Mouse (Mus musculus): ENCODE measurements around the gene Tmem178b. TPM values are rescaled to one million over a fixed set of nuclear protein-coding genes. Genes with fewer than 3 reads are reported as not detected.

Tmem178b gene
- total and polyA plus RNA-seq, 3 experiments = 0.51 to 1.3 (median 0.94) TPM

DNA sequence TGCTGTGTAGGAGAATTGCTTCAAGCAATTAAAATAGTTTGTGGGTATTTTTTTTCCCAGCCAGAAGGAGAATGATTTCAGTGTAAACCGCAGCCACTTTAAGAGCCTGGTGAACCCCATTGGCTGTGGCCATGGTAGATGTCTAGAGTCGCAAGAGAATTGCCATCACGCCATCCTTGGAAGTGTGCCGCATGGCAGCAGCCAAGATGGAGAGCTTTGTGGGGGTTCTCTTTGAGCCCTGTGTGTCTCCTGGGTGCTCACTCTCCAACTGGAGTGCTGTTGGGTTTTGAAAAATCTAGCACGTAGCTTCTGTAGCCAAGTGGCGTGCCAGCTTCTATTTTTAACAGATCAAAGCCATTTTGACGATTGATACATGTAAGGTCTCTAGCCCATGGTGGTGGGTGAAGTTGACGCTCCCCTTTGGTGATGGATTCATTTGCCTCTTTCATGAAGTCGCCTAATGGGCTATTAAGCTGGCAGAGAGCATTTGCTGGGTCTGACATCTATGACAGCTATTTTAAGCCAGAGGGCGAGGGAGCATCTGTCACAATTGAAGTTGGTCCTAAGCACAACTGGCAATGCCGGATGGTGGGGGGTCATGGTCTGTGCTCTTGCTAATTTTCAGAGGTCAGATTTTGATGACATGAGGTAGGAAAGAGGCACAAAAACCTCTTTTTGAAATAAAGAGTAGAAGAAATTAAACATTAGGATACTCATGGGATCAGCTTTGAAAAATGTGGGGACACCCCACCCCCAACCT lies 133.1 kb downstream of the Tmem178b start:
- no peak for DNase-seq
- H3K27ac ChIP-seq = no peak overlapping the region
- no peaks in the 10 kb centered on the region for H3K36me3 ChIP-seq (ENCODE audit: control insufficient read depth, insufficient read depth, low read length)
- no peaks in the 10 kb centered on the region for H3K79me2 ChIP-seq (replicated peaks; ENCODE audit: control insufficient read depth, insufficient read depth, low read length)
- WGBS = 77% methylated on average over 11 of the region's 11 CpGs
- intact Hi-C loops (cut with DNase I) = no loop called here
- H3K4me1 ChIP-seq (ENCODE audit: control insufficient read depth, insufficient read depth, low read length) = no peaks in the 10 kb centered on the region
- no peak for TF ChIP-seq CTCF (IDR thresholded peaks at IDR 0.05)
- TF ChIP-seq POLR2A (IDR thresholded peaks at IDR 0.05; ENCODE audit: insufficient read depth, low read depth, low read length) = no peak
- no peak for TF ChIP-seq EP300 (IDR thresholded peaks at IDR 0.05; ENCODE audit: insufficient read depth, low read depth, low read length)
- H3K4me3 ChIP-seq = no peak overlapping the region
- H3K27me3 ChIP-seq (ENCODE audit: control insufficient read depth, insufficient read depth, low read length) = no peaks in the 10 kb centered on the region
- no peak overlapping the region for H3K9ac ChIP-seq (ENCODE audit: low read depth, low read length)

DNA sequence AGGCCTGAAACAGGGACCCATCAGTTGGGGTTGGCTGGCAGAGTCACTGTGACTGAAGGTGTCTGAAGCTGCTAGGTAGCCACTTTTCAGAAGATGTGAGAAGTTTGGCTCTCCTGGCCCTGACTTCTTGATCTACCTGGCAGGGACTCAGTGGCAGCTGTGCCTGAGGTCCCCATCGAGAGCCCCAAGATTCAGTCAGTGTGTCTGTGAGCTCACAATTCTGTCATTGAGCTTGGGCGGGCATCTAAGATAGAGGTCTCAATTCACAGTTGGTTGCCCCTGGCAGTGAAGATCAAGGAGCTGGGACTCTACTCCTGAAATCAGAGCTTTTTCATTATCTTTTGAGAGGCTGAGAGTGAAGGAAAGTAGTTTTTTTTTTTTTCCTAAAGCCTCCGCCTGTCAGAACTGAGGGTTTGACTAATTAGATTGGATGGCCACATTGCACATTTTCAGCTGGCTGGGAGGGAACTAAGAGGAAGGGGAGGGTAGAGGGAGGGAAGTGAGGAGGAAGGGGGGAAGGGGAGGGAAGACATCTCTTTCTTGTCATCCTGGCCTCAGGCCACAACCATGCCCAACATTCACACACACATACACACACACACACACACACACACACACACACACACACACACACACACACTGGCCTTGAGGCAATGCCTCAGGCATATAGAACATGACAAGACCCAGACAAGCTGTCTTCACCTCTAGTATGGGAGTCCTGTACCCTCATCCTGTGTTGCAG lies 135.3 kb downstream of the Tmem178b start:
- intact Hi-C loops (cut with DNase I) = no loop called here
- H3K27ac ChIP-seq = no peak overlapping the region
- WGBS = 49% methylated on average over 3 of the region's 3 CpGs

DNA sequence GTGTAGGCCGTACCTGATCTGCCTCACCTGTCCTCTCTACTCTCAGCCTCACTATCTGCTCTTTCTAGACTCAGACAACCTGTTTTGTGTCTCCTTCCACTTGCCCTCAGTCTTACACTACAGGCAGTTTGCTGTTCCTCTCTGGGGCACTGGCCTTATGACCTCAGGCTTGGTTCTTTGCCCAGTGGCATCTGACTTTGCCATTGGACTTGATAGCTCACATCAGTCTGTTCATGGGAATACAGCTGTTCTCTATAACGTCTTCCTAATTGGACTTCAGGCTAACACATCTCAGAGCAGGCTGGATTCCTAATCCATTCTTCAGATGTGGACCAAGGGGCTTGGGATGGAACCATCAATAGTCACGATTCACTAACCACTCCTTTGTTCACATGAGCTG lies 136.6 kb downstream of the Tmem178b start:
- no peak overlapping the region for H3K27ac ChIP-seq
- H3K79me2 ChIP-seq (replicated peaks; ENCODE audit: control insufficient read depth, insufficient read depth, low read length) = no peaks in the 10 kb centered on the region
- intact Hi-C loops (cut with DNase I) = no loop called here
- no peak for DNase-seq
- H3K36me3 ChIP-seq (ENCODE audit: control insufficient read depth, insufficient read depth, low read length) = no peaks in the 10 kb centered on the region
- no peaks in the 10 kb centered on the region for H3K4me1 ChIP-seq (ENCODE audit: control insufficient read depth, insufficient read depth, low read length)
- H3K9ac ChIP-seq (ENCODE audit: low read depth, low read length) = no peak overlapping the region
- WGBS = 56% methylated on average over 3 of the region's 3 CpGs
- no peak overlapping the region for H3K4me3 ChIP-seq
- TF ChIP-seq EP300 (IDR thresholded peaks at IDR 0.05; ENCODE audit: insufficient read depth, low read depth, low read length) (no peak), POLR2A (IDR thresholded peaks at IDR 0.05; ENCODE audit: insufficient read depth, low read depth, low read length) (no peak), CTCF (IDR thresholded peaks at IDR 0.05) (no peak)
- no peaks in the 10 kb centered on the region for H3K27me3 ChIP-seq (ENCODE audit: control insufficient read depth, insufficient read depth, low read length)

More for the DNA sequence above, 135.3 kb downstream of the Tmem178b start:
- TF ChIP-seq POLR2A (IDR thresholded peaks at IDR 0.05; ENCODE audit: insufficient read depth, low read depth, low read length) = no peak
- no peak for TF ChIP-seq EP300 (IDR thresholded peaks at IDR 0.05; ENCODE audit: insufficient read depth, low read depth, low read length)
- no peak for TF ChIP-seq CTCF (IDR thresholded peaks at IDR 0.05)
- Histone ChIP-seq H3K9ac (ENCODE audit: low read depth, low read length) (no peak overlapping the region), H3K27me3 (ENCODE audit: control insufficient read depth, insufficient read depth, low read length) (no peaks in the 10 kb centered on the region), H3K36me3 (ENCODE audit: control insufficient read depth, insufficient read depth, low read length) (no peaks in the 10 kb centered on the region), H3K4me1 (ENCODE audit: control insufficient read depth, insufficient read depth, low read length) (no peaks in the 10 kb centered on the region), H3K79me2 (replicated peaks; ENCODE audit: control insufficient read depth, insufficient read depth, low read length) (no peaks in the 10 kb centered on the region), H3K4me3 (no peak overlapping the region)
- DNase-seq = no peak

DNA sequence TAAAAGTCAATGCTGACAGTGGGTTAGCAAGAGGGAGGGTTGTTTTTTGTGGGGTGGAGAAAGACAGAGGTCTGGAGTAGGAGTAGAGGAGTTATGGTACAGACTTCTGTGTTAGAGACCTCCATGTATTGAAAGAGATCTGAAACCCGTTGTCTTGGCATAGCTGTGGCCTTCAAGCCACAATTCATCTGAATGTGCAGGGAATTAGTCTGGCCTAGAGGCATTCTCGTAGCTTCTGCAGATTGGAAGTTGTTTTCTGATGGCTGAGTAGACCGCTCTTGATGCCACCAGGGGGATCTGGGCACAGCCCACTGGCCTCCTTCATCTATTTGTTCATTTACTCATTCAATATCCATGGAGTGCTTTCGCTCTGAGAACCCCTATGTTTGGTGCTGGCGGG lies 138.0 kb downstream of the Tmem178b start:
- no peaks in the 10 kb centered on the region for H3K27me3 ChIP-seq (ENCODE audit: control insufficient read depth, insufficient read depth, low read length)
- 72% methylated on average over 5 of the region's 5 CpGs for WGBS
- TF ChIP-seq CTCF (IDR thresholded peaks at IDR 0.05) (no peak), POLR2A (IDR thresholded peaks at IDR 0.05; ENCODE audit: insufficient read depth, low read depth, low read length) (no peak)
- no peak overlapping the region for H3K4me3 ChIP-seq
- intact Hi-C loops (cut with DNase I) = no loop called here
- no peaks in the 10 kb centered on the region for H3K4me1 ChIP-seq (ENCODE audit: control insufficient read depth, insufficient read depth, low read length)
- no peaks in the 10 kb centered on the region for H3K36me3 ChIP-seq (ENCODE audit: control insufficient read depth, insufficient read depth, low read length)
- no peak for DNase-seq
- no peaks in the 10 kb centered on the region for H3K79me2 ChIP-seq (replicated peaks; ENCODE audit: control insufficient read depth, insufficient read depth, low read length)
- no peak overlapping the region for H3K27ac ChIP-seq
- no peak overlapping the region for H3K9ac ChIP-seq (ENCODE audit: low read depth, low read length)

DNA sequence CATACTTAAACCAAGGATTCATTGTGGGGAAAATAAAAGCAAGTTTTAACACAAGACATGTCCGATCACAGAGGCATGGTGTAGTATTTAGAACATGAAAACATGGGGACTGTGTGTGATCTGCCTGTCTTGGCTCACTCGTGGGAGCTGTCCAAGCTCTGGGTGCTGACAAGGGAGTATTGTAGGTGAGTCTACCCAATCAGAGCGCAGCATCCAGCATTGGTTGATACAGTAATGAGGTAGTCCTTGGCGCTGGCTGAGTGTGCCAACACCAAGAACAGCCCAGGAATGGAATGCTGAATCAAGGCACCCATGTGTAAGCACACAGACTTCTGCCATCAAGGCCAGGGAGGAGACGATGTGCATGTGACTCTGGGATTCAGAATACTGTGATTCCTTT lies 138.5 kb downstream of the Tmem178b start:
- no peak overlapping the region for H3K9ac ChIP-seq (ENCODE audit: low read depth, low read length)
- H3K4me3 ChIP-seq = no peak overlapping the region
- 50% methylated on average over 5 of the region's 5 CpGs for WGBS
- H3K36me3 ChIP-seq (ENCODE audit: control insufficient read depth, insufficient read depth, low read length) = no peaks in the 10 kb centered on the region
- TF ChIP-seq POLR2A (IDR thresholded peaks at IDR 0.05; ENCODE audit: insufficient read depth, low read depth, low read length) = no peak
- intact Hi-C loops (cut with DNase I) = no loop called here
- no peaks in the 10 kb centered on the region for H3K27me3 ChIP-seq (ENCODE audit: control insufficient read depth, insufficient read depth, low read length)
- peak in 1 of 2 experiments; percentile 4 for DNase-seq
- no peak overlapping the region for H3K27ac ChIP-seq
- no peaks in the 10 kb centered on the region for H3K79me2 ChIP-seq (replicated peaks; ENCODE audit: control insufficient read depth, insufficient read depth, low read length)
- H3K4me1 ChIP-seq (ENCODE audit: control insufficient read depth, insufficient read depth, low read length) = no peaks in the 10 kb centered on the region

DNA sequence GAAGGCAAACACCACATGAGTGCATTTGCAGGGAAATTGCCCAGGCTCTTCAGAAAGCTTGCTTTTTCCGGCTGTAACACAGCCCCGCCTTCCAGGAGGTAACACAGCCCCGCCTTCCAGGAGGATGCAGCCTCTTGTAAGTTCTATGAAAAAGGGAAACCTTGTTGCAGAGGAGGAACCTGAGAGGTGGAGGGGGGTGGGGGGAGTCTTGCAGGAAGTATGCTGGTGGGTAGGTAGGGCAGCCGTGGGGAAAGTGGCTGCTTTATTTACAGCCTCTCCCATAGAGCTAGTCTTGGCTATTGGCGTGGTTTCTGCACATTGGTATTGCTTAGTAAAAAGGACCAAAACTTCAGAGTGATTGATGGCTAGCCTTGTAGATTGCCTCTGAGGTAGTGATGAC lies 140.3 kb downstream of the Tmem178b start:
- no peak for DNase-seq
- no peak overlapping the region for H3K4me3 ChIP-seq
- H3K27me3 ChIP-seq (ENCODE audit: control insufficient read depth, insufficient read depth, low read length) = no peaks in the 10 kb centered on the region
- H3K79me2 ChIP-seq (replicated peaks; ENCODE audit: control insufficient read depth, insufficient read depth, low read length) = no peaks in the 10 kb centered on the region
- no peaks in the 10 kb centered on the region for H3K36me3 ChIP-seq (ENCODE audit: control insufficient read depth, insufficient read depth, low read length)
- no peak overlapping the region for H3K27ac ChIP-seq
- H3K4me1 ChIP-seq (ENCODE audit: control insufficient read depth, insufficient read depth, low read length) = no peaks in the 10 kb centered on the region
- 51% methylated on average over 5 of the region's 5 CpGs for WGBS
- no peak overlapping the region for H3K9ac ChIP-seq (ENCODE audit: low read depth, low read length)
- TF ChIP-seq POLR2A (IDR thresholded peaks at IDR 0.05; ENCODE audit: insufficient read depth, low read depth, low read length) = no peak
- TF ChIP-seq CTCF (IDR thresholded peaks at IDR 0.05) = no peak
- TF ChIP-seq EP300 (IDR thresholded peaks at IDR 0.05; ENCODE audit: insufficient read depth, low read depth, low read length) = no peak
- intact Hi-C loops (cut with DNase I) = no loop called here

Data from heart, adult 2 months (tissue).